Mouse (Mus musculus): ENCODE measurements around the gene Mfap4. TPM values are rescaled to one million over a fixed set of nuclear protein-coding genes. Genes with fewer than 3 reads are reported as not detected.

Mfap4 gene
- polyA plus RNA-seq, 1 experiment from 2014 or later: 100 TPM

DNA sequence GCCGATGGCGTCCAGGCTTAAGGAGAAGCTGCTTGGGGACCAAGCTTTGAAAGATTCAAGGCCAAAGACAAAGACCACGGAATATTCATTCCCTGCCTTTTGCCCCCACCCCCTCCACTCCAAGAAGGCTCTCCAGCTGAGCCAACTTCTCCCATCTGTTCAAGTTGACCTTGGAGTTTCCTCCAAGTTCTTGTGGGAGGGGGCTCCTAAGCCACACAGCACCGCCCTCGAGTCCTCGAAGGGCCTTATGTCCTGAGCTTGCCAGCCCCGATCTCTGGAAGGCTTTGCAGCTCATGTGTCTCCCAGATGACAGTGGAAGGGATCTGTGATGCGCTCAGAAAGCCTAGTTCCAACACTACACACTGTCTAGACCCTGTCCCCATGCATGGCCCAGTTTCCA lies 37.9 kb upstream of the Mfap4 start:
- no peak for DNase-seq (ENCODE audit: low spot score)
- no peak for TF ChIP-seq CTCF (IDR thresholded peaks at IDR 0.05; ENCODE audit: low read depth)
- Histone ChIP-seq H3K36me3 (ENCODE audit: insufficient read depth, low read length) (no peaks in the 10 kb centered on the region), H3K9me3 (replicated peaks; ENCODE audit: low read length) (no peaks in the 10 kb centered on the region), H3K27me3 (ENCODE audit: insufficient read depth, low read length) (no peaks in the 10 kb centered on the region), H3K4me2 (ENCODE audit: low read length) (no peak overlapping the region), H3K4me3 (replicated peaks; ENCODE audit: low read depth, low read length) (no peak overlapping the region), H3K9ac (ENCODE audit: low read depth, low read length) (no peak overlapping the region), H3K4me1 (replicated peaks; ENCODE audit: insufficient read depth, low read length) (no peaks in the 10 kb centered on the region), H3K27ac (no peak overlapping the region)
- WGBS: 78% methylated on average over 8 of the region's 8 CpGs
- ATAC-seq (replicated peaks; ENCODE audit: low FRiP score, low read depth): no peak

DNA sequence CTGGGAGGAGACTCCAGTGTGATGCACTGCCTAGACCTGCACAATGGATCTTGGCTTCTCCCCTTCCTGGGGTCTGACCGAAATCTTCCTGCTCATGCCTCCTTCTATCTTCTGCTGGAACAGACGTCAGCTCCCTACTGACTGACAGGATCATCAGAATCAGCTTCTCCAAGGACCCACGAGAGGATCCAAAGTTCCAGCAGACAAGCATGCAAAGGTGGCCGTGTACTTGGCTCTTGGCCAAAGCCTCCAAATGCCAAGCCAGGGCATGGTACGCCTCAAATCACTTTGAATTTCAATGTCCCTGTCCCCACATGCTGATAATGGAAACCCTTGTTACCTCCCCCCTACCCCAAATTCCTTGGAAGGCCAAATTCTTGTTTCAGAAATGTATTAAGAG lies 37.2 kb upstream of the Mfap4 start:
- no peaks in the 10 kb centered on the region for H3K4me1 ChIP-seq (replicated peaks; ENCODE audit: insufficient read depth, low read length)
- no peak overlapping the region for H3K27ac ChIP-seq
- H3K36me3 ChIP-seq (ENCODE audit: insufficient read depth, low read length): no peaks in the 10 kb centered on the region
- no peak for ATAC-seq (replicated peaks; ENCODE audit: low FRiP score, low read depth)
- no peak overlapping the region for H3K9ac ChIP-seq (ENCODE audit: low read depth, low read length)
- H3K4me3 ChIP-seq (replicated peaks; ENCODE audit: low read depth, low read length): no peak overlapping the region
- H3K4me2 ChIP-seq (ENCODE audit: low read length): no peak overlapping the region
- H3K27me3 ChIP-seq (ENCODE audit: insufficient read depth, low read length): no peaks in the 10 kb centered on the region
- 58% methylated on average over 5 of the region's 5 CpGs for WGBS
- no peak for TF ChIP-seq CTCF (IDR thresholded peaks at IDR 0.05; ENCODE audit: low read depth)
- no peak for DNase-seq (ENCODE audit: low spot score)
- H3K9me3 ChIP-seq (replicated peaks; ENCODE audit: low read length): no peaks in the 10 kb centered on the region

DNA sequence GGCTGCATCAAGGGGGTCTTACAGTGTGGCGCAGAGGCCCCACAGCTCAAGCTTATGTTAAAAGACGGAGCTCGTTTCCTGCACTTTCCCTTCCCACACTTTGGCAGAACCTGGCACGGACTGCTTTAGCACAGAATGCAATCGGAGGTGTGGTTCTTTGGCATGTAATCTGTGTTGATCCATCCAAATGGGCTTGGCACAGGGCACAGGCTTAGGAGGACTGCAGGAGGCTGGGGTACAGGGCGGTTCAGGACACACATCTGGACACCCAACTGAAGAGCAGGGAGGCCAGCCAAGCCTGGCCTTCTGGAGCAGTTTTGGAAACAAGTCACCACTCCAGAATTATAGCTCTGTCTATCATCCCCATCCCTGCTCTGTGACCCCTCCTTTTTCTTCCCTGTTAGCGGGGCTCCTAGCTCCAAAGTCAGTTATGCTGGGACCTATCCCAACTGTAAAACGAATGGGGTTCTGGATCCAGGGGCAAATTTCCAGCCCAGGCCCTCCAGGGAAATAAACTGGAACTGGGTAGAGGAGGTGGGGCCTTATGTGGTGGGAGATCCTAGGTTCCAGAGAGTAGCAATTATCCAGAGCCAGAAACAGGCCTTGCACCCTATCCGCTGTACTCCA lies 36.5 kb upstream of the Mfap4 start:
- no peak for ATAC-seq (replicated peaks; ENCODE audit: low FRiP score, low read depth)
- no peak overlapping the region for H3K4me3 ChIP-seq (replicated peaks; ENCODE audit: low read depth, low read length)
- H3K27me3 ChIP-seq (ENCODE audit: insufficient read depth, low read length): no peaks in the 10 kb centered on the region
- no peak overlapping the region for H3K27ac ChIP-seq
- H3K9me3 ChIP-seq (replicated peaks; ENCODE audit: low read length): no peaks in the 10 kb centered on the region
- no peaks in the 10 kb centered on the region for H3K36me3 ChIP-seq (ENCODE audit: insufficient read depth, low read length)
- H3K9ac ChIP-seq (ENCODE audit: low read depth, low read length): no peak overlapping the region
- 73% methylated on average over 9 of the region's 9 CpGs for WGBS
- H3K4me1 ChIP-seq (replicated peaks; ENCODE audit: insufficient read depth, low read length): 0 out of 2 replicates have a peak, but pooled peaks cover 2% of the 10 kb centered on the region
- H3K4me2 ChIP-seq (ENCODE audit: low read length): no peak overlapping the region
- no peak for DNase-seq (ENCODE audit: low spot score)
- TF ChIP-seq CTCF (IDR thresholded peaks at IDR 0.05; ENCODE audit: low read depth): no peak

DNA sequence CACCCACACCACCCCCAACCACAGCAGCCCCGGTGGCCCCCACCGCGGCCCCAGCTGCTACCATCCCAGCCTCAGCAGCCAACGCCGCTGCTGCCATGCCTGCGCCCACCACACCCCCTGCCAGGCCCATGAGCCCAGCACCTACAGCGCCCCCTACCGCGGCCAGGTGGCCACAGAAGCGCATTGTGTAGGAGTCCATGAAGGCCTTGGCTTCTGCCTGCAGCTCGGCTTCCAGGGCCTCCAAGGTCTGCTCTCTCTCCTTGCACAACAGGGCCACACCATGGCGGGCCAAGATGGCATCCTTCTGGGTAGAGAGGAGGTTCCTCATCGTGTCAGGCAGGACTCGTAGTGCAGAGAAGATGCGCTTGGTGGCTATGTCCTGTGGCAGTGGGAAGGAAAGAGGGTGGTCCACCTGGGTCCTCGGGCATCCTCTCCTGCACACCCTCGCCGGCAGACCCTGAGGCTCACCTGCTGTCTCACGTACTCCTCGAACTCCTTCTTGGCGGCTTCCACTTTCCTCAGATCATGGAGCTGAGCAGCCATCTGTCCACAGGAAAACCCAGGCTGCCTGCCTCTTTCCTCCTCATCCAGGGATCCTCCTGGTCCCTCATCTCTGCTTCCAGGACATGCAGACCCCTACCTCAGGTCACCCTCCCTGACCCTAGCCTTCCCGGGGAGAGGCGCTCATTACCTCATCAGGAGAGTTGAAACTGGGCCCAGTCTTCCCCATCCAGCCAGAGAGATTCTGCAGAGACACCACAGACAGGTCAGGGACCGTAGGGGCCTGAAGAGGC lies 35.5 kb upstream of the Mfap4 start:
- no peak for ATAC-seq (replicated peaks; ENCODE audit: low FRiP score, low read depth)
- no peak overlapping the region for H3K4me3 ChIP-seq (replicated peaks; ENCODE audit: low read depth, low read length)
- H3K4me1 ChIP-seq (replicated peaks; ENCODE audit: insufficient read depth, low read length): 0 out of 2 replicates have a peak, but pooled peaks cover 2% of the 10 kb centered on the region
- DNase-seq (ENCODE audit: low spot score): no peak
- 76% methylated on average over 24 of the region's 24 CpGs for WGBS
- no peaks in the 10 kb centered on the region for H3K9me3 ChIP-seq (replicated peaks; ENCODE audit: low read length)
- no peaks in the 10 kb centered on the region for H3K27me3 ChIP-seq (ENCODE audit: insufficient read depth, low read length)
- no peak overlapping the region for H3K4me2 ChIP-seq (ENCODE audit: low read length)
- TF ChIP-seq CTCF (IDR thresholded peaks at IDR 0.05; ENCODE audit: low read depth): peak; percentile 39
- H3K9ac ChIP-seq (ENCODE audit: low read depth, low read length): no peak overlapping the region
- H3K36me3 ChIP-seq (ENCODE audit: insufficient read depth, low read length): no peaks in the 10 kb centered on the region
- H3K27ac ChIP-seq: no peak overlapping the region

DNA sequence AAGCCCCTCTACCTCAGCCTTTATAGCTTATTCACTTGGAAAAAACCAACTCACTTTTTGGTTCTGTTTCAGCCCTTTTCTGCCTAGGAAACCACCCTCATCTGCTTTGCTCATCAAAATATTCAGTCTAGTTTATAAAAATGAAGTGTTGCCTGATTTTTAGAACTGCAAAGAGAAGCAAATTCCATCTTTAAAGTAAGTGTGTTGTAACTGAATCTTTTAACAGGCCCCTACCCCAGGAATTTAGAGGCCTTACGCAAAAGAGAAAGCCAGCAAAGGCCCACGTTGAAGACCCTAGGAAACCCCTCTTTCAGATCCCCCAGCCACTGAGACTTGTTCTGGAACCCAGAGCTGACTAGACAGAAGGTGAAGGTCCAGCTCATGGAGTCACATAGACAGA lies 21.2 kb upstream of the Mfap4 start:
- TF ChIP-seq CTCF (IDR thresholded peaks at IDR 0.05; ENCODE audit: low read depth): no peak
- no peak for DNase-seq (ENCODE audit: low spot score)
- ATAC-seq (replicated peaks; ENCODE audit: low FRiP score, low read depth): no peak
- Histone ChIP-seq H3K4me1 (replicated peaks; ENCODE audit: insufficient read depth, low read length) (no peaks in the 10 kb centered on the region), H3K4me3 (replicated peaks; ENCODE audit: low read depth, low read length) (no peak overlapping the region), H3K4me2 (ENCODE audit: low read length) (no peak overlapping the region), H3K27ac (no peak overlapping the region), H3K9me3 (replicated peaks; ENCODE audit: low read length) (no peaks in the 10 kb centered on the region), H3K27me3 (ENCODE audit: insufficient read depth, low read length) (no peaks in the 10 kb centered on the region), H3K36me3 (ENCODE audit: insufficient read depth, low read length) (no peaks in the 10 kb centered on the region), H3K9ac (ENCODE audit: low read depth, low read length) (no peak overlapping the region)
- WGBS: 72% methylated on average over 2 of the region's 2 CpGs

DNA sequence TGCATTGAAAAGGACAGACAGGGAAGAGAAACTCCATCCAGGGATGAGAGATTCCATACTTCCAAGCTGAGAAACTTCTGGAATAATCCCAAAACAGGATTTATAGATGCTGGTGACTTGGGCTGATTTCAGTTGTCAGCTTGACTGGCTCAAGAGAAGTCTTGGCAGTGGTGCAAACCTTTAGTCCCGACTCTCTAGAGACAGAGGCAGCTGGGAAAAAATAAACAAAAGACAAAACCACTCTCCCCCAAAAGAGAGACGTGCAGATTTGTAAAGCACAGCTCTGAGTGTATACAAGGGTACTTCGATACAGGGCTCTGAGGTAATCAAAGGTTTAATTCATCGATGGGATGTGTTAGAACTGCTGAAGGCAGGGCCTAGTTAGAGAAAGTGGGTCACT lies 19.8 kb upstream of the Mfap4 start:
- ATAC-seq (replicated peaks; ENCODE audit: low FRiP score, low read depth) (no peak), DNase-seq (ENCODE audit: low spot score) (peak; percentile 60)
- H3K36me3 ChIP-seq (ENCODE audit: insufficient read depth, low read length): no peaks in the 10 kb centered on the region

More for the DNA sequence above, 19.8 kb upstream of the Mfap4 start:
- Histone ChIP-seq H3K4me1 (replicated peaks; ENCODE audit: insufficient read depth, low read length) (no peaks in the 10 kb centered on the region), H3K9ac (ENCODE audit: low read depth, low read length) (no peak overlapping the region), H3K4me2 (ENCODE audit: low read length) (no peak overlapping the region), H3K27ac (no peak overlapping the region), H3K27me3 (ENCODE audit: insufficient read depth, low read length) (no peaks in the 10 kb centered on the region), H3K4me3 (replicated peaks; ENCODE audit: low read depth, low read length) (no peak overlapping the region), H3K9me3 (replicated peaks; ENCODE audit: low read length) (no peaks in the 10 kb centered on the region)
- 50% methylated on average over 4 of the region's 4 CpGs for WGBS
- TF ChIP-seq CTCF (IDR thresholded peaks at IDR 0.05; ENCODE audit: low read depth): no peak
